Mouse (Mus musculus) hindbrain, embryonic 11.5 days (tissue): Measurements from ENCODE around the gene Unc13c. TPM values are rescaled to one million over a fixed set of nuclear protein-coding genes. Genes with fewer than 3 reads are reported as not detected.

Experiments
- ATAC-seq: fragments of 200-750 bp; cut with Nextera tagmentation; 2 replicates; pipeline ENCODE4 v1.8.0; 2017; ENCODE audit warnings: mild to moderate bottlenecking, moderate TSS enrichment, moderate library complexity; ENCODE audit not compliant: low FRiP score
- DNase-seq: peaks from one replicate; pipeline ENCODE4 v3.0.0-alpha.2; 2015; ENCODE audit warnings: low spot score
- H3K27ac ChIP-seq: fragments of 300-500 bp; sonication (generic); 2 replicates; pipeline ENCODE4 v1.5.1; 2014; ENCODE audit warnings: mild to moderate bottlenecking, low read depth, low read length
- H3K27me3 ChIP-seq: fragments of 300-500 bp; sonication (generic); 2 replicates; pipeline ENCODE4 v1.6.1; 2014; ENCODE audit warnings: mild to moderate bottlenecking, low read length, moderate library complexity, mixed read lengths; ENCODE audit not compliant: control insufficient read depth, insufficient read depth
- H3K36me3 ChIP-seq: fragments of 300-500 bp; sonication (generic); 2 replicates; pipeline ENCODE4 v1.6.1; 2014; ENCODE audit warnings: mild to moderate bottlenecking, low read length, moderate library complexity, mixed read lengths; ENCODE audit not compliant: control insufficient read depth, insufficient read depth
- H3K4me1 ChIP-seq: fragments of 300-500 bp; sonication (generic); replicated peaks from 2 replicates; pipeline ENCODE4 v1.6.1; 2014; ENCODE audit warnings: low read length, mixed read lengths; ENCODE audit not compliant: control insufficient read depth, insufficient read depth
- H3K4me2 ChIP-seq: fragments of 300-500 bp; sonication (generic); replicated peaks from 2 replicates; pipeline ENCODE4 v1.6.1; 2014; ENCODE audit warnings: mild to moderate bottlenecking, low read depth, low read length
- H3K4me3 ChIP-seq: fragments of 300-500 bp; sonication (generic); 2 replicates; pipeline ENCODE4 v1.5.1; 2014; ENCODE audit warnings: low read depth, low read length
- H3K9ac ChIP-seq: fragments of 300-500 bp; sonication (generic); 2 replicates; pipeline ENCODE4 v1.6.1; 2014; ENCODE audit warnings: low read depth, low read length
- H3K9me3 ChIP-seq: fragments of 300-500 bp; sonication (generic); 2 replicates; pipeline ENCODE4 v1.6.1; 2016; ENCODE audit warnings: low read length; ENCODE audit not compliant: control insufficient read depth
- WGBS: fragments of 180-500 bp; shearing (Covaris S2); extraction: QIAGEN DNeasy Blood & Tissue Kit; methylation state at CpG from one replicate; pipeline ENCODE4 v1.1.7; 2014; 5-methylcytosine and 5-hydroxymethylcytosine counted together
- polyA plus RNA-seq: library from polyadenylated mRNA; unstranded; fragments of >200 nt; fragmentation: Nextera tagmentation; extraction: Ambion mirVana; gene quantifications from 2 replicates; pipeline ENCODE4 v1.2.1, GENCODE M21; 2014

The Unc13c gene
- polyA plus RNA-seq, 1 experiment from 2014 or later = 0.34 TPM

- Histone ChIP-seq H3K9me3 (no peaks in the 10 kb centered on the region), H3K4me2 (no peak overlapping the region), H3K4me1 (no peaks in the 10 kb centered on the region), H3K36me3 (no peaks in the 10 kb centered on the region), H3K9ac (no peak overlapping the region), H3K27ac (no peak overlapping the region), H3K4me3 (no peak overlapping the region), H3K27me3 (no peaks in the 10 kb centered on the region)
- no peak for DNase-seq
- no peak for ATAC-seq
- WGBS = 94% methylated on average over 3 of the region's 3 CpGs
Observed at GRCm38 (mm10) chr9:73898516-73898915, 70.2 kb downstream of the Unc13c start.

DNA sequence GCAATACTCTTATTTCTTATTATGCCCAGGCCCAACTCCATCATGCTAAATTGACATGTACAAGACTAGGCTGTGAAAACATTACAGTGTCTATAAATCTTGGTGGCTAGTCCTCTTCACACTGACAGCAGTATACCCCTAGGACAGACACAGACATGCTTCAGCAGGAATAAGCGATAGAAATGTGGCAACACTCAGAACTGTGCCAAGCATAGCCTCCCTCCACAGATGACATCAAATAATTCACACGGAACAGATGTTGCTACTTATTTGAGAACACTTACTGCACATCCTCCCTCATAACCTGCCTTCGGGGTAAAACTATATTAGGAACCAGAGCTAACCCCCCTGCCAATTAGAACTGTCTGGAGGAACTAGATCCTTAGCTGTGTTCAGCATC lies 72.6 kb downstream of the Unc13c start:
- DNase-seq = no peak
- Histone ChIP-seq H3K36me3 (no peaks in the 10 kb centered on the region), H3K27ac (no peak overlapping the region), H3K4me3 (no peak overlapping the region), H3K9me3 (no peaks in the 10 kb centered on the region), H3K4me1 (no peaks in the 10 kb centered on the region), H3K4me2 (no peak overlapping the region), H3K9ac (no peak overlapping the region), H3K27me3 (no peaks in the 10 kb centered on the region)
- 91% methylated on average over 3 of the region's 3 CpGs for WGBS
- no peak for ATAC-seq

- no peaks in the 10 kb centered on the region for H3K9me3 ChIP-seq
- H3K4me1 ChIP-seq = no peaks in the 10 kb centered on the region
- H3K27me3 ChIP-seq = no peaks in the 10 kb centered on the region
- ATAC-seq (no peak), DNase-seq (no peak)
- H3K4me3 ChIP-seq = no peak overlapping the region
- no peak overlapping the region for H3K27ac ChIP-seq
- no peaks in the 10 kb centered on the region for H3K36me3 ChIP-seq
- H3K9ac ChIP-seq = no peak overlapping the region
- WGBS = 83% methylated on average over 1 of the region's 1 CpGs
- no peak overlapping the region for H3K4me2 ChIP-seq
Observed at GRCm38 (mm10) chr9:73883587-73883986, 85.2 kb downstream of the Unc13c start.

DNA sequence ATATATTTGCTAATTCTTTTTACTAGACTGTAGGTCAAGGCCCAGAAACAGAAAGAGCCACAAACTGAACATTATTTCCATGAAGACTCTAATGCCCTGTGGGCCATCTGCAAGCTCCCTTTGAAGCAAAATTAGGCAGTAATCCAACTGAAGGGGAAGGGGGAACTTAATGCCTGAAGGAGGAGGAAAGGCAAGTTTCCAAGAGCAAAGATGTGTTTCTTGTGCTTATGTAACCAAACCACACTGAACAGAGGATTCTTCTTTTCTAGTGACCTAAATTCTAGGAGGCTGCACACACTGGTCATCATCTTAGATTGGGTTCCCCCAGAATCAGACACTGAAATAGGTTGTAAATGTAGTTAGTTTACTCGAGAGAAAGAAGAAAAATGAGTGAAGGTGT lies 85.6 kb downstream of the Unc13c start:
- Histone ChIP-seq H3K9ac (no peak overlapping the region), H3K4me2 (no peak overlapping the region), H3K4me1 (no peaks in the 10 kb centered on the region), H3K4me3 (no peak overlapping the region), H3K27ac (no peak overlapping the region), H3K27me3 (no peaks in the 10 kb centered on the region), H3K9me3 (no peaks in the 10 kb centered on the region), H3K36me3 (no peaks in the 10 kb centered on the region)
- 69% methylated on average over 1 of the region's 1 CpGs for WGBS
- ATAC-seq = no peak
- DNase-seq = no peak

- Histone ChIP-seq H3K4me3 (no peak overlapping the region), H3K27ac (no peak overlapping the region), H3K4me1 (no peaks in the 10 kb centered on the region), H3K36me3 (no peaks in the 10 kb centered on the region), H3K27me3 (no peaks in the 10 kb centered on the region), H3K9me3 (no peaks in the 10 kb centered on the region), H3K4me2 (no peak overlapping the region), H3K9ac (no peak overlapping the region)
- no peak for ATAC-seq
- DNase-seq = no peak
- WGBS = 84% methylated on average over 5 of the region's 5 CpGs
Observed at GRCm38 (mm10) chr9:73882393-73882919, 86.3 kb downstream of the Unc13c start.

- ATAC-seq (no peak), DNase-seq (no peak)
- H3K27ac ChIP-seq = no peak overlapping the region
Observed at GRCm38 (mm10) chr9:73867410-73868067, 101.2 kb downstream of the Unc13c start.

DNA sequence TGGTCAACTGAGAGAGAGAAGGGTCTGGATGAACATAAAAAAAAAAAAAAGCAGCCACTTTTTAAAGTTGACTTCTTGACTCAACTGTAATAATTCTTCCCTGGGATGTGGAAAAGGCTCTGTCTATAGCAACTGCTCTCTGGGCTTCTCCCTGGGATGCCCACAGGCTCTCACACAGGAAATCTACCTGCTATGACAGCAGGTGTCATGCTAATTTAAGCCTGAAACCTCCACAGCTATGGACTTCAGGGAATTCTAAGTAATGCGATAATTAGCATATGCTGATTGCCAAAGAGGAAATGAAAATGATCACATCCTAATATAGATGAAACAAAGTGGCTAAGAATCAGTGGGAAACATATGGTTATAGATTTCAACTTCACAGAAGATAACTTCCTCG lies 102.1 kb downstream of the Unc13c start:
- H3K4me2 ChIP-seq = no peak overlapping the region
- H3K4me3 ChIP-seq = no peak overlapping the region
- ATAC-seq (no peak), DNase-seq (no peak)
- H3K27ac ChIP-seq = no peak overlapping the region
- WGBS = 86% methylated on average over 2 of the region's 2 CpGs
- no peaks in the 10 kb centered on the region for H3K36me3 ChIP-seq
- no peak overlapping the region for H3K9ac ChIP-seq
- H3K27me3 ChIP-seq = no peaks in the 10 kb centered on the region
- no peaks in the 10 kb centered on the region for H3K4me1 ChIP-seq
- no peaks in the 10 kb centered on the region for H3K9me3 ChIP-seq

More at GRCm38 (mm10) chr9:73867410-73868067, 101.2 kb downstream of the Unc13c start:
- Histone ChIP-seq H3K27me3 (no peaks in the 10 kb centered on the region), H3K9ac (no peak overlapping the region), H3K4me3 (no peak overlapping the region), H3K4me1 (no peaks in the 10 kb centered on the region), H3K9me3 (no peaks in the 10 kb centered on the region), H3K36me3 (no peaks in the 10 kb centered on the region), H3K4me2 (no peak overlapping the region)
- 75% methylated on average over 2 of the region's 2 CpGs for WGBS

- Histone ChIP-seq H3K9ac (no peak overlapping the region), H3K27me3 (no peaks in the 10 kb centered on the region), H3K4me3 (no peak overlapping the region), H3K4me1 (no peaks in the 10 kb centered on the region), H3K4me2 (no peak overlapping the region), H3K9me3 (no peaks in the 10 kb centered on the region), H3K36me3 (no peaks in the 10 kb centered on the region), H3K27ac (no peak overlapping the region)
- DNase-seq (no peak), ATAC-seq (no peak)
- 92% methylated on average over 3 of the region's 3 CpGs for WGBS
Observed at GRCm38 (mm10) chr9:73859469-73859868, 109.3 kb downstream of the Unc13c start.

GRCm38 (mm10) chr9:73854281-73854680 lies 114.5 kb downstream of the Unc13c start:
- Histone ChIP-seq H3K4me2 (no peak overlapping the region), H3K27ac (no peak overlapping the region), H3K4me1 (no peaks in the 10 kb centered on the region), H3K27me3 (no peaks in the 10 kb centered on the region), H3K4me3 (no peak overlapping the region), H3K36me3 (no peaks in the 10 kb centered on the region), H3K9me3 (no peaks in the 10 kb centered on the region), H3K9ac (no peak overlapping the region)
- DNase-seq (no peak), ATAC-seq (no peak)
- 66% methylated on average over 3 of the region's 3 CpGs for WGBS
